ENCODE assay signal across 16 mouse cellular contexts in genomic region chr11:57832552-57833201, GRCm38 (mm10). TPM values are rescaled to one million over a fixed set of nuclear protein-coding genes. Genes with fewer than 3 reads are reported as not detected.
DNase-seq lines count a peak whose midpoint lies in the region; ATAC-seq lines count a peak whose summit lies in the region.
"Had no signal": no experiment of that assay in that cellular context is flagged by ENCODE, and none has a peak within 500 bp of the region (broad histone marks: within the 10 kb centered on the region; RNA-seq: fewer than 3 reads in every experiment).

TSS of gene Hand1 (minus strand) at chr11:57832818.

- intact Hi-C loops in heart, postnatal 14 days (cut with DNase I), result no loop called here

- ATAC-seq in heart, embryonic 11.5 days (replicated peaks; ENCODE audit: insufficient number of reproducible peaks, low FRiP score, low TSS enrichment), result no peak
- ATAC-seq in midbrain, embryonic 15.5 days (replicated peaks), result no peak
- ATAC-seq in embryonic facial prominence, embryonic 12.5 days (ENCODE audit: insufficient number of reproducible peaks, insufficient read depth, low FRiP score, low TSS enrichment), result no peak
- ATAC-seq: forebrain, embryonic 15.5 days had no signal

- DNase-seq in heart, postnatal 14 days, result no peak
- peak; percentile 55 for DNase-seq in midbrain, embryonic 10.5 days (ENCODE audit: low spot score)
- DNase-seq in neural tube, embryonic 10.5 days (ENCODE audit: extremely low spot score, low spot score), result peak; percentile 61
- no peak for DNase-seq in urinary bladder, adult 2 months (ENCODE audit: low spot score)
- no peak for DNase-seq in adipocyte (ENCODE audit: low spot score)
- DNase-seq: cerebellum, adult 9-10 months; kidney, adult 9 months; lung, postnatal 10 days; spleen, adult 18-20 months; thymus, postnatal 36 days had no signal

- no peaks in the 10 kb centered on the region for H3K9me3 ChIP-seq in heart, embryonic 11.5 days (replicated peaks; ENCODE audit: control insufficient read depth, low read length)
- H3K9me3 ChIP-seq in midbrain, embryonic 10.5 days (replicated peaks), result no peaks in the 10 kb centered on the region
- H3K9me3 ChIP-seq in midbrain, embryonic 15.5 days, result no peaks in the 10 kb centered on the region
- no peaks in the 10 kb centered on the region for H3K9me3 ChIP-seq in embryonic facial prominence, embryonic 12.5 days
- H3K9me3 ChIP-seq: forebrain, embryonic 15.5 days had no signal

- WGBS in heart, embryonic 11.5 days (ENCODE audit: insufficient replicate concordance), result 5% methylated on average over 23 of the region's 23 CpGs
- under 1% methylated on average over 23 of the region's 23 CpGs for WGBS in midbrain, embryonic 10.5 days
- 2% methylated on average over 23 of the region's 23 CpGs for WGBS in midbrain, embryonic 15.5 days
- 2% methylated on average over 23 of the region's 23 CpGs for WGBS in embryonic facial prominence, embryonic 12.5 days

- peak within 1 kb of the TSS; percentile 83 for H3K9ac ChIP-seq in heart, embryonic 11.5 days (ENCODE audit: low read depth, low read length)
- H3K9ac ChIP-seq in midbrain, embryonic 15.5 days, result no peak within 1 kb of the TSS
- H3K9ac ChIP-seq in embryonic facial prominence, embryonic 12.5 days, result peak within 1 kb of the TSS; percentile 8; the same call in 1 of the 2 replicates
- H3K9ac ChIP-seq: forebrain, embryonic 15.5 days had no signal

- H3K27ac ChIP-seq in heart, embryonic 11.5 days (ENCODE audit: low read depth, low read length), result peak within 1 kb of the TSS; percentile 80
- no peak within 1 kb of the TSS for H3K27ac ChIP-seq in midbrain, embryonic 10.5 days (replicated peaks)
- no peak within 1 kb of the TSS for H3K27ac ChIP-seq in midbrain, embryonic 15.5 days
- H3K27ac ChIP-seq in embryonic facial prominence, embryonic 12.5 days, result 0 out of 2 replicates have a peak within 1 kb of the TSS, but pooled peaks have one; percentile 4
- H3K27ac ChIP-seq: forebrain, embryonic 15.5 days had no signal

- H3K4me1 ChIP-seq in heart, embryonic 11.5 days (ENCODE audit: control insufficient read depth, insufficient read depth, low read length), result peaks cover 23% of the 10 kb centered on the region
- peaks cover 46% of the 10 kb centered on the region for H3K4me1 ChIP-seq in midbrain, embryonic 10.5 days
- peaks cover 24% of the 10 kb centered on the region for H3K4me1 ChIP-seq in midbrain, embryonic 15.5 days
- peaks cover 14% of the 10 kb centered on the region for H3K4me1 ChIP-seq in embryonic facial prominence, embryonic 12.5 days

- peaks cover 88% of the 10 kb centered on the region for H3K27me3 ChIP-seq in heart, embryonic 11.5 days (ENCODE audit: control insufficient read depth, insufficient read depth, low read length)
- peaks cover 100% of the 10 kb centered on the region for H3K27me3 ChIP-seq in midbrain, embryonic 10.5 days (ENCODE audit: low read depth, poor library complexity, severe bottlenecking)
- peaks cover 86% of the 10 kb centered on the region for H3K27me3 ChIP-seq in midbrain, embryonic 15.5 days (replicated peaks)
- H3K27me3 ChIP-seq in embryonic facial prominence, embryonic 12.5 days, result peaks cover 97% of the 10 kb centered on the region

- peak within 1 kb of the TSS; percentile 80 for H3K4me2 ChIP-seq in heart, embryonic 11.5 days
- H3K4me2 ChIP-seq in midbrain, embryonic 15.5 days, result no peak within 1 kb of the TSS
- H3K4me2 ChIP-seq in embryonic facial prominence, embryonic 12.5 days (replicated peaks), result no peak within 1 kb of the TSS; the same call in 1 of the 2 replicates
- H3K4me2 ChIP-seq: forebrain, embryonic 15.5 days had no signal

- H3K36me3 ChIP-seq in heart, embryonic 11.5 days (ENCODE audit: control insufficient read depth, insufficient read depth, low read length), result no peaks in the 10 kb centered on the region
- no peaks in the 10 kb centered on the region for H3K36me3 ChIP-seq in midbrain, embryonic 10.5 days
- H3K36me3 ChIP-seq in midbrain, embryonic 15.5 days (replicated peaks), result no peaks in the 10 kb centered on the region
- no peaks in the 10 kb centered on the region for H3K36me3 ChIP-seq in embryonic facial prominence, embryonic 12.5 days
- H3K36me3 ChIP-seq: forebrain, embryonic 15.5 days had no signal

- H3K4me3 ChIP-seq in heart, embryonic 11.5 days (ENCODE audit: low read depth, low read length), result peak within 1 kb of the TSS; percentile 46
- H3K4me3 ChIP-seq in midbrain, embryonic 10.5 days, result no peak within 1 kb of the TSS; the same call in 1 of the 2 replicates
- H3K4me3 ChIP-seq in midbrain, embryonic 15.5 days, result no peak within 1 kb of the TSS
- H3K4me3 ChIP-seq in embryonic facial prominence, embryonic 12.5 days, result peak within 1 kb of the TSS; percentile 19
- H3K4me3 ChIP-seq: forebrain, embryonic 15.5 days had no signal

RNA-seq across cellular contexts. Expression of gene Hand1, which starts in this region (rescaled TPM):
- polyA plus RNA-seq in heart, embryonic 11.5 days (2014; fragmentation: Nextera tagmentation; extraction: Ambion mirVana), result 58.1 and 61.9 TPM in 2 replicates
- total RNA-seq in heart, postnatal 14 days (2021), result not detected
- 0.15 TPM in 1 of 2 replicates, not detected in the other for polyA plus RNA-seq in midbrain, embryonic 10.5 days (2016; fragmentation: Nextera tagmentation; extraction: Ambion mirVana)
- polyA plus RNA-seq in midbrain, embryonic 15.5 days (2015; fragmentation: Nextera tagmentation; extraction: Ambion mirVana), result not detected in 2 replicates
- polyA plus RNA-seq in embryonic facial prominence, embryonic 12.5 days (2016; fragmentation: Nextera tagmentation; extraction: Ambion mirVana), result 1.9 and 5.4 TPM in 2 replicates
- polyA plus RNA-seq in urinary bladder, adult 2 months (2012; rRNA removed), result 0.69 and 1.1 TPM in 2 replicates
- total RNA-seq: left cerebral cortex, adult 18-20 months had no signal
- polyA plus RNA-seq: forebrain, embryonic 15.5 days; gonadal fat pad, adult 2 months had no signal

Comparison
In these comparisons a context has a peak if more than half of its experiments do, and no peak if none do; other contexts are left out.
1. Peak in DNase-seq in midbrain, embryonic 10.5 days; RNA of the gene not detected or under 1 TPM.
2. H3K27ac ChIP-seq: peak in heart, embryonic 11.5 days (single experiment) and embryonic facial prominence, embryonic 12.5 days (single experiment); none in midbrain, embryonic 10.5 days (single experiment) and midbrain, embryonic 15.5 days (single experiment).
3. H3K4me3 ChIP-seq: peak in heart, embryonic 11.5 days (single experiment) and embryonic facial prominence, embryonic 12.5 days (single experiment); none in midbrain, embryonic 10.5 days (single experiment) and midbrain, embryonic 15.5 days (single experiment).